Mouse (Mus musculus) lung, postnatal 0 days (tissue): ENCODE results near the gene Sost. TPM values are rescaled to one million over a fixed set of nuclear protein-coding genes. Genes with fewer than 3 reads are reported as not detected.

Experiments
- ATAC-seq: fragments of 200-750 bp; cut with Nextera tagmentation; 2 replicates; pipeline ENCODE4 v1.8.0; 2017; ENCODE audit warnings: moderate library complexity
- DNase-seq: peaks from one replicate; pipeline ENCODE4 v3.0.0-alpha.2; 2016; ENCODE audit warnings: low spot score
- H3K27ac ChIP-seq: fragments of 300-500 bp; sonication (generic); 2 replicates; pipeline ENCODE4 v1.5.1; 2014; ENCODE audit warnings: antibody characterized with exemption, mild to moderate bottlenecking, low read length, mixed read lengths
- H3K27me3 ChIP-seq: fragments of 300-500 bp; sonication (generic); replicated peaks from 2 replicates; pipeline ENCODE4 v1.6.1; 2014; ENCODE audit warnings: low read length, mixed read lengths; ENCODE audit not compliant: insufficient read depth
- H3K36me3 ChIP-seq: fragments of 300-500 bp; sonication (generic); 2 replicates; pipeline ENCODE4 v1.6.1; 2014; ENCODE audit warnings: low read length, mixed read lengths; ENCODE audit not compliant: insufficient read depth
- H3K4me1 ChIP-seq: fragments of 300-500 bp; sonication (generic); 2 replicates; pipeline ENCODE4 v1.6.1; 2014; ENCODE audit warnings: antibody characterized with exemption, low read depth, low read length, mixed read lengths; ENCODE audit not compliant: insufficient read depth
- H3K4me2 ChIP-seq: fragments of 300-500 bp; sonication (generic); replicated peaks from 2 replicates; pipeline ENCODE4 v1.6.1; 2014; ENCODE audit warnings: low read depth, mild to moderate bottlenecking, low read length, moderate library complexity, mixed read lengths
- H3K4me3 ChIP-seq: fragments of 300-500 bp; sonication (generic); 2 replicates; pipeline ENCODE4 v1.5.1; 2014; ENCODE audit warnings: low read depth, low read length
- H3K9ac ChIP-seq: fragments of 300-500 bp; sonication (generic); replicated peaks from 2 replicates; pipeline ENCODE4 v1.6.1; 2014; ENCODE audit warnings: low read depth, mild to moderate bottlenecking
- H3K9me3 ChIP-seq: fragments of 300-500 bp; sonication (generic); 2 replicates; pipeline ENCODE4 v1.6.1; 2016; ENCODE audit warnings: low read length, mixed read lengths
- CTCF ChIP-seq: IDR thresholded peaks from 2 replicates; pipeline ENCODE4 v1.5.1; 2016; ENCODE audit warnings: antibody characterized with exemption, mild to moderate bottlenecking
- EP300 ChIP-seq: IDR thresholded peaks from 2 replicates; pipeline ENCODE4 v1.6.1; 2016; ENCODE audit warnings: antibody characterized with exemption, mild to moderate bottlenecking, control low read depth
- WGBS: fragments of 180-500 bp; shearing (Covaris S2); extraction: QIAGEN DNeasy Blood & Tissue Kit; methylation state at CpG from one replicate; pipeline ENCODE4 v1.1.7; 2014; 5-methylcytosine and 5-hydroxymethylcytosine counted together
- polyA plus RNA-seq: library from polyadenylated mRNA; unstranded; fragments of >200 nt; fragmentation: Nextera tagmentation; extraction: Ambion mirVana; gene quantifications from 2 replicates; pipeline ENCODE4 v1.2.1, GENCODE M21; 2015

Sost gene
- polyA plus RNA-seq, 1 experiment from 2014 or later, result not detected

- ATAC-seq (no peak), DNase-seq (no peak)
- Histone ChIP-seq H3K9ac (no peak overlapping the region), H3K36me3 (peaks cover 14% of the 10 kb centered on the region), H3K4me2 (no peak overlapping the region), H3K9me3 (no peaks in the 10 kb centered on the region), H3K4me1 (no peaks in the 10 kb centered on the region), H3K27ac (no peak overlapping the region), H3K27me3 (no peaks in the 10 kb centered on the region), H3K4me3 (no peak overlapping the region)
- TF ChIP-seq EP300 (no peak), CTCF (no peak)
- 91% methylated on average over 5 of the region's 5 CpGs for WGBS
Measured at GRCm38 (mm10) chr11:101979140-101979539, 12.3 kb upstream of the Sost start.

GRCm38 (mm10) chr11:101976949-101977348, 10.1 kb upstream of the Sost start:
- Histone ChIP-seq H3K4me3 (no peak overlapping the region), H3K4me2 (no peak overlapping the region), H3K27me3 (no peaks in the 10 kb centered on the region), H3K27ac (no peak overlapping the region), H3K9me3 (no peaks in the 10 kb centered on the region), H3K36me3 (peaks cover 18% of the 10 kb centered on the region), H3K9ac (no peak overlapping the region), H3K4me1 (no peaks in the 10 kb centered on the region)
- TF ChIP-seq EP300 (no peak), CTCF (peak; percentile 24; the same call in 1 of the 2 replicates)
- WGBS, result 91% methylated on average over 7 of the region's 7 CpGs
- DNase-seq (no peak), ATAC-seq (no peak)

GRCm38 (mm10) chr11:101974923-101975322, 8.1 kb upstream of the Sost start:
- no peak overlapping the region for H3K9ac ChIP-seq
- H3K9me3 ChIP-seq, result no peaks in the 10 kb centered on the region
- no peaks in the 10 kb centered on the region for H3K4me1 ChIP-seq
- DNase-seq (no peak), ATAC-seq (no peak)
- H3K36me3 ChIP-seq, result peaks cover 11% of the 10 kb centered on the region
- TF ChIP-seq CTCF (peak; percentile 63), EP300 (no peak)
- H3K4me3 ChIP-seq, result no peak overlapping the region
- 58% methylated on average over 9 of the region's 9 CpGs for WGBS
- no peak overlapping the region for H3K4me2 ChIP-seq
- H3K27ac ChIP-seq, result no peak overlapping the region
- H3K27me3 ChIP-seq, result no peaks in the 10 kb centered on the region

- no peaks in the 10 kb centered on the region for H3K27me3 ChIP-seq
- no peak for DNase-seq
- H3K4me2 ChIP-seq, result no peak overlapping the region
- H3K9ac ChIP-seq, result no peak overlapping the region
- TF ChIP-seq EP300, result no peak
- no peak for TF ChIP-seq CTCF
- H3K9me3 ChIP-seq, result no peaks in the 10 kb centered on the region
- H3K36me3 ChIP-seq, result peaks cover 11% of the 10 kb centered on the region
- H3K27ac ChIP-seq, result no peak overlapping the region
- WGBS, result 46% methylated on average over 6 of the region's 6 CpGs
- H3K4me1 ChIP-seq, result no peaks in the 10 kb centered on the region
- H3K4me3 ChIP-seq, result no peak overlapping the region
- no peak for ATAC-seq
Measured at GRCm38 (mm10) chr11:101974181-101974580, 7.4 kb upstream of the Sost start.

GRCm38 (mm10) chr11:101973496-101973895, 6.7 kb upstream of the Sost start:
- TF ChIP-seq CTCF (no peak), EP300 (no peak)
- DNase-seq, result no peak
- Histone ChIP-seq H3K36me3 (peaks cover 11% of the 10 kb centered on the region), H3K9ac (no peak overlapping the region), H3K27ac (no peak overlapping the region), H3K9me3 (no peaks in the 10 kb centered on the region), H3K4me3 (no peak overlapping the region), H3K4me2 (no peak overlapping the region), H3K4me1 (no peaks in the 10 kb centered on the region), H3K27me3 (no peaks in the 10 kb centered on the region; the same call in 1 of the 2 replicates)
- no peak for ATAC-seq
- 73% methylated on average over 9 of the region's 9 CpGs for WGBS

GRCm38 (mm10) chr11:101972651-101973050, 5.8 kb upstream of the Sost start:
- Histone ChIP-seq H3K4me1 (no peaks in the 10 kb centered on the region), H3K27me3 (peaks cover 3% of the 10 kb centered on the region; the same call in 1 of the 2 replicates), H3K4me3 (no peak overlapping the region), H3K36me3 (peaks cover 11% of the 10 kb centered on the region), H3K9ac (no peak overlapping the region), H3K4me2 (no peak overlapping the region), H3K9me3 (no peaks in the 10 kb centered on the region), H3K27ac (0 out of 2 replicates have a peak overlapping the region, but pooled peaks have one; percentile 9)
- ATAC-seq, result 0 out of 2 replicates have a peak, but pooled peaks have one; percentile 8
- TF ChIP-seq EP300 (no peak), CTCF (no peak)
- WGBS, result 72% methylated on average over 5 of the region's 5 CpGs
- peak; percentile 58 for DNase-seq

- no peak overlapping the region for H3K9ac ChIP-seq
- H3K4me1 ChIP-seq, result no peaks in the 10 kb centered on the region
- no peak overlapping the region for H3K4me2 ChIP-seq
- DNase-seq (peak; percentile 45), ATAC-seq (no peak)
- H3K27ac ChIP-seq, result 0 out of 2 replicates have a peak overlapping the region, but pooled peaks have one; percentile 9
- 71% methylated on average over 3 of the region's 3 CpGs for WGBS
- H3K36me3 ChIP-seq, result peaks cover 11% of the 10 kb centered on the region
- no peaks in the 10 kb centered on the region for H3K9me3 ChIP-seq
- H3K27me3 ChIP-seq, result peaks cover 6% of the 10 kb centered on the region; the same call in 1 of the 2 replicates
- H3K4me3 ChIP-seq, result no peak overlapping the region
- TF ChIP-seq EP300, result no peak
- no peak for TF ChIP-seq CTCF
Measured at GRCm38 (mm10) chr11:101972097-101972496, 5.3 kb upstream of the Sost start.
